Mouse (Mus musculus): ENCODE results near the gene Slc7a14. TPM values are rescaled to one million over a fixed set of nuclear protein-coding genes. Genes with fewer than 3 reads are reported as not detected.
"Not testable (repeated sequence)": the region's sequence is repeated elsewhere in the genome, so short reads cannot be mapped to it uniquely, and the experiment has no call there.

The Slc7a14 gene
- polyA plus RNA-seq, 1 experiment from 2014 or later: 0.34 TPM

- TF ChIP-seq CTCF (IDR thresholded peaks at IDR 0.05; ENCODE audit: low read depth): no peak
- no peak overlapping the region for H3K4me3 ChIP-seq (ENCODE audit: low read depth, low read length)
- ATAC-seq: no peak
- no peaks in the 10 kb centered on the region for H3K27me3 ChIP-seq (replicated peaks; ENCODE audit: control insufficient read depth, insufficient read depth, low read length)
- no peaks in the 10 kb centered on the region for H3K4me1 ChIP-seq (replicated peaks; ENCODE audit: control insufficient read depth, insufficient read depth, low read length)
- no peak overlapping the region for H3K4me2 ChIP-seq (replicated peaks; ENCODE audit: low read depth)
- WGBS: 57% methylated on average over 2 of the region's 2 CpGs
- H3K36me3 ChIP-seq (ENCODE audit: control insufficient read depth, insufficient read depth): no peaks in the 10 kb centered on the region
- H3K9me3 ChIP-seq (ENCODE audit: control insufficient read depth): no peaks in the 10 kb centered on the region
- no peak overlapping the region for H3K9ac ChIP-seq (ENCODE audit: low read depth, low read length)
- no peak overlapping the region for H3K27ac ChIP-seq (ENCODE audit: low read depth, low read length)
Measured at GRCm38 (mm10) chr3:31281116-31281515, 29.1 kb downstream of the Slc7a14 start.

- H3K27me3 ChIP-seq (replicated peaks; ENCODE audit: control insufficient read depth, insufficient read depth, low read length): no peaks in the 10 kb centered on the region
- WGBS: 48% methylated on average over 2 of the region's 2 CpGs
- H3K4me1 ChIP-seq (replicated peaks; ENCODE audit: control insufficient read depth, insufficient read depth, low read length): no peaks in the 10 kb centered on the region
- no peak overlapping the region for H3K4me2 ChIP-seq (replicated peaks; ENCODE audit: low read depth)
- H3K36me3 ChIP-seq (ENCODE audit: control insufficient read depth, insufficient read depth): no peaks in the 10 kb centered on the region
- H3K4me3 ChIP-seq (ENCODE audit: low read depth, low read length): no peak overlapping the region
- TF ChIP-seq CTCF (IDR thresholded peaks at IDR 0.05; ENCODE audit: low read depth): no peak
- no peak overlapping the region for H3K27ac ChIP-seq (ENCODE audit: low read depth, low read length)
- no peak for ATAC-seq
- H3K9ac ChIP-seq (ENCODE audit: low read depth, low read length): no peak overlapping the region
- H3K9me3 ChIP-seq (ENCODE audit: control insufficient read depth): no peaks in the 10 kb centered on the region
Measured at GRCm38 (mm10) chr3:31274875-31275274, 35.3 kb downstream of the Slc7a14 start.

- not testable (repeated sequence) for H3K9ac ChIP-seq (ENCODE audit: low read depth, low read length); ATAC-seq; H3K4me1 ChIP-seq (replicated peaks; ENCODE audit: control insufficient read depth, insufficient read depth, low read length); H3K4me2 ChIP-seq (replicated peaks; ENCODE audit: low read depth); H3K9me3 ChIP-seq (ENCODE audit: control insufficient read depth); H3K27me3 ChIP-seq (replicated peaks; ENCODE audit: control insufficient read depth, insufficient read depth, low read length); H3K36me3 ChIP-seq (ENCODE audit: control insufficient read depth, insufficient read depth); H3K27ac ChIP-seq (ENCODE audit: low read depth, low read length); H3K4me3 ChIP-seq (ENCODE audit: low read depth, low read length)
Measured at GRCm38 (mm10) chr3:31273247-31273646, 36.9 kb downstream of the Slc7a14 start.

GRCm38 (mm10) chr3:31272635-31273034 lies 37.5 kb downstream of the Slc7a14 start:
- Histone ChIP-seq H3K4me3 (ENCODE audit: low read depth, low read length) (no peak overlapping the region), H3K36me3 (ENCODE audit: control insufficient read depth, insufficient read depth) (no peaks in the 10 kb centered on the region), H3K9me3 (ENCODE audit: control insufficient read depth) (no peaks in the 10 kb centered on the region), H3K27ac (ENCODE audit: low read depth, low read length) (no peak overlapping the region), H3K4me1 (replicated peaks; ENCODE audit: control insufficient read depth, insufficient read depth, low read length) (no peaks in the 10 kb centered on the region), H3K27me3 (replicated peaks; ENCODE audit: control insufficient read depth, insufficient read depth, low read length) (no peaks in the 10 kb centered on the region), H3K4me2 (replicated peaks; ENCODE audit: low read depth) (no peak overlapping the region), H3K9ac (ENCODE audit: low read depth, low read length) (no peak overlapping the region)
- 80% methylated on average over 2 of the region's 2 CpGs for WGBS
- TF ChIP-seq CTCF (IDR thresholded peaks at IDR 0.05; ENCODE audit: low read depth): no peak
- no peak for ATAC-seq

- Histone ChIP-seq H3K4me1 (replicated peaks; ENCODE audit: control insufficient read depth, insufficient read depth, low read length) (no peaks in the 10 kb centered on the region), H3K27me3 (replicated peaks; ENCODE audit: control insufficient read depth, insufficient read depth, low read length) (no peaks in the 10 kb centered on the region), H3K27ac (ENCODE audit: low read depth, low read length) (no peak overlapping the region), H3K9me3 (ENCODE audit: control insufficient read depth) (no peaks in the 10 kb centered on the region), H3K9ac (ENCODE audit: low read depth, low read length) (no peak overlapping the region), H3K36me3 (ENCODE audit: control insufficient read depth, insufficient read depth) (no peaks in the 10 kb centered on the region), H3K4me3 (ENCODE audit: low read depth, low read length) (no peak overlapping the region), H3K4me2 (replicated peaks; ENCODE audit: low read depth) (no peak overlapping the region)
- WGBS: 71% methylated on average over 4 of the region's 4 CpGs
- ATAC-seq: no peak
- TF ChIP-seq CTCF (IDR thresholded peaks at IDR 0.05; ENCODE audit: low read depth): no peak
Measured at GRCm38 (mm10) chr3:31269551-31270317, 40.4 kb downstream of the Slc7a14 start.

GRCm38 (mm10) chr3:31267921-31268320 lies 42.3 kb downstream of the Slc7a14 start:
- ATAC-seq: no peak
- H3K4me1 ChIP-seq (replicated peaks; ENCODE audit: control insufficient read depth, insufficient read depth, low read length): no peaks in the 10 kb centered on the region
- H3K36me3 ChIP-seq (ENCODE audit: control insufficient read depth, insufficient read depth): no peaks in the 10 kb centered on the region
- H3K27ac ChIP-seq (ENCODE audit: low read depth, low read length): no peak overlapping the region
- no peaks in the 10 kb centered on the region for H3K27me3 ChIP-seq (replicated peaks; ENCODE audit: control insufficient read depth, insufficient read depth, low read length)
- H3K4me2 ChIP-seq (replicated peaks; ENCODE audit: low read depth): no peak overlapping the region
- no peak overlapping the region for H3K4me3 ChIP-seq (ENCODE audit: low read depth, low read length)
- no peak overlapping the region for H3K9ac ChIP-seq (ENCODE audit: low read depth, low read length)
- no peak for TF ChIP-seq CTCF (IDR thresholded peaks at IDR 0.05; ENCODE audit: low read depth)
- 46% methylated on average over 2 of the region's 2 CpGs for whole genome bisulfite sequencing
- H3K9me3 ChIP-seq (ENCODE audit: control insufficient read depth): no peaks in the 10 kb centered on the region

All from intestine, postnatal 0 days (tissue).